Mouse (Mus musculus) kidney, adult 2 months (tissue): Measurements from ENCODE around the gene Slc46a3.

Experiments used
- CTCF ChIP-seq: fragments of 200-500 bp; conservative IDR thresholded peaks from 2 replicates; pipeline ENCODE4 v1.5.1; 2011; ENCODE audit warnings: low read depth, mild to moderate bottlenecking, control low read depth, low read length, moderate library complexity, mixed read lengths; ENCODE audit not compliant: insufficient read depth, insufficient read length
- POLR2A ChIP-seq: fragments of 200-500 bp; IDR thresholded peaks from one replicate; pipeline ENCODE4 v1.6.1; 2011; ENCODE audit warnings: low read depth, low read length, control low read depth

GRCm38 (mm10) chr5:147898968-147899549 is 4.4 kb upstream of the Slc46a3 start:
- TF ChIP-seq CTCF (no peak), POLR2A (no peak)
